In genomic region chr1:91702737-91703136, GRCm38 (mm10) we compare ENCODE assay signal across 19 mouse cellular contexts.
"Had no signal": no experiment of that assay in that cellular context is flagged by ENCODE, and none has a peak within 500 bp of the region (broad histone marks: within the 10 kb centered on the region; RNA-seq: fewer than 3 reads in every experiment).

No protein-coding gene starts in this region.

- H3K4me3 ChIP-seq: lung, embryonic 15.5 days; megakaryocyte, embryonic 14.5 days; midbrain, embryonic 13.5 days; midbrain, embryonic 15.5 days; neural tube, embryonic 12.5 days had no signal

- H3K36me3 ChIP-seq: lung, embryonic 15.5 days; midbrain, embryonic 13.5 days; midbrain, embryonic 15.5 days; neural tube, embryonic 12.5 days had no signal

- H3K4me2 ChIP-seq: lung, embryonic 15.5 days; midbrain, embryonic 11.5 days; midbrain, embryonic 13.5 days; midbrain, embryonic 15.5 days; neural tube, embryonic 12.5 days had no signal

- H3K9ac ChIP-seq: lung, embryonic 15.5 days; midbrain, embryonic 13.5 days; midbrain, embryonic 15.5 days; neural tube, embryonic 12.5 days had no signal

- H3K9me3 ChIP-seq: lung, embryonic 15.5 days; megakaryocyte, embryonic 14.5 days; midbrain, embryonic 13.5 days; midbrain, embryonic 15.5 days; neural tube, embryonic 12.5 days had no signal

- ATAC-seq: lung, postnatal 0 days; midbrain, embryonic 13.5 days; midbrain, embryonic 15.5 days had no signal

- H3K4me1 ChIP-seq: megakaryocyte, embryonic 14.5 days; midbrain, embryonic 13.5 days; midbrain, embryonic 15.5 days; neural tube, embryonic 12.5 days had no signal

- H3K27me3 ChIP-seq: lung, embryonic 15.5 days; midbrain, embryonic 13.5 days; midbrain, embryonic 15.5 days; neural tube, embryonic 12.5 days had no signal

- H3K27ac ChIP-seq: lung, embryonic 15.5 days; macrophage; midbrain, embryonic 13.5 days; midbrain, embryonic 15.5 days; neural tube, embryonic 12.5 days had no signal

- DNase-seq: lung, adult 2 months; lung, postnatal 14 days; lung, postnatal 36 days; retina, postnatal 1 day; right cerebral cortex, adult 18-20 months; right cerebral cortex, postnatal 25 days; right cerebral cortex, postnatal 4 days; spleen, adult 18-20 months; thymus, adult 18-20 months; thymus, postnatal 14 days; thymus, postnatal 36 days had no signal
